Mouse (Mus musculus): ENCODE results near the gene Nfix.

DNA sequence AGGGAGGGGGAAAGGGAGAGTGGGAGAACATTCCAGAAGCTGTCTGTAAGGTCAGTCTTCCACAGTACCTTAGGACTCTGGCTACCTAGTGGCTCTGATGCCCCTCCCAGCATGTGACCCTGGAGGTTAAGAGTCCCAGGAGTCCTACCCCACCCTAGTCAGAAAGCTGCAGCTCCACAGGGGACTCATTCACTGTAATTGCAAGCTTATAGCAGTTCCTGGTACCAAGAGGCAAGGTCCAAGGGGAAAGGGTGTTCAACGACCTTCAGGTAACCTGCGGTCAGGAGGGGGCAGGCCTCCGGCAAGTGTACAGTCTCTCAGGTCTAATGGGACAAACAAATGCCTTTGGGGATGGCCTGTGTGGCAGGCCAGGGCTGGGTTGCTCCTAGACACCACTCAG lies 149.9 kb downstream of the Nfix start:
- no peak for TF ChIP-seq EP300 (optimal IDR thresholded peaks at IDR 0.05)
- TF ChIP-seq CTCF (IDR thresholded peaks at IDR 0.05; ENCODE audit: low read depth), result no peak

All from stomach, postnatal 0 days (tissue).